31 mouse cellular contexts compared by ENCODE assay signal in genomic region chr10:120238241-120238640, GRCm38 (mm10).
"Had no signal": no experiment of that assay in that cellular context is flagged by ENCODE, and none has a peak within 500 bp of the region (broad histone marks: within the 10 kb centered on the region; RNA-seq: fewer than 3 reads in every experiment).

No protein-coding gene starts in this region.

- H3K9me3 ChIP-seq: limb, embryonic 12.5 days; limb, embryonic 13.5 days; limb, embryonic 15.5 days; liver, embryonic 12.5 days; liver, embryonic 13.5 days; liver, embryonic 15.5 days; lung, embryonic 15.5 days; megakaryocyte, embryonic 14.5 days; midbrain, embryonic 10.5 days; midbrain, embryonic 12.5 days; midbrain, embryonic 13.5 days; midbrain, embryonic 15.5 days; neural tube, embryonic 12.5 days had no signal

- DNase-seq: left cerebral cortex, postnatal 4 days; liver; liver, embryonic 13.5 days; liver, postnatal 0 days; lung, adult 18-20 months; lung, adult 2 months; lung, embryonic 14.5 days; lung, postnatal 10 days; lung, postnatal 14 days; lung, postnatal 36 days; lung, postnatal 4 days; midbrain, embryonic 14.5 days had no signal

- H3K4me3 ChIP-seq: limb, embryonic 12.5 days; limb, embryonic 13.5 days; limb, embryonic 15.5 days; liver, embryonic 12.5 days; liver, embryonic 13.5 days; liver, embryonic 15.5 days; lung, embryonic 15.5 days; megakaryocyte, embryonic 14.5 days; midbrain, embryonic 10.5 days; midbrain, embryonic 12.5 days; midbrain, embryonic 13.5 days; midbrain, embryonic 15.5 days; myocyte; neural tube, embryonic 12.5 days had no signal

- H3K4me2 ChIP-seq: limb, embryonic 15.5 days; liver, embryonic 11.5 days; liver, embryonic 12.5 days; liver, embryonic 13.5 days; liver, embryonic 15.5 days; lung, embryonic 14.5 days; lung, embryonic 15.5 days; midbrain, embryonic 11.5 days; midbrain, embryonic 12.5 days; midbrain, embryonic 13.5 days; midbrain, embryonic 15.5 days; neural tube, embryonic 12.5 days had no signal

- H3K9ac ChIP-seq: limb, embryonic 12.5 days; limb, embryonic 13.5 days; limb, embryonic 15.5 days; liver, embryonic 12.5 days; liver, embryonic 13.5 days; liver, embryonic 14.5 days; liver, embryonic 15.5 days; liver, postnatal 0 days; lung, embryonic 14.5 days; lung, embryonic 15.5 days; midbrain, embryonic 12.5 days; midbrain, embryonic 13.5 days; midbrain, embryonic 15.5 days; neural tube, embryonic 12.5 days had no signal

- H3K36me3 ChIP-seq: limb, embryonic 12.5 days; limb, embryonic 13.5 days; limb, embryonic 15.5 days; liver, embryonic 12.5 days; liver, embryonic 13.5 days; liver, embryonic 15.5 days; lung, embryonic 15.5 days; midbrain, embryonic 10.5 days; midbrain, embryonic 12.5 days; midbrain, embryonic 13.5 days; midbrain, embryonic 15.5 days; neural tube, embryonic 12.5 days had no signal

- H3K27me3 ChIP-seq: limb, embryonic 12.5 days; limb, embryonic 15.5 days; liver, embryonic 13.5 days; liver, embryonic 15.5 days; lung, embryonic 15.5 days; midbrain, embryonic 12.5 days; midbrain, embryonic 13.5 days; midbrain, embryonic 15.5 days; neural tube, embryonic 12.5 days had no signal

- H3K27ac ChIP-seq: limb, embryonic 13.5 days; limb, embryonic 15.5 days; liver, embryonic 12.5 days; liver, embryonic 13.5 days; liver, embryonic 14.5 days; liver, embryonic 15.5 days; lung, embryonic 15.5 days; macrophage; midbrain, embryonic 10.5 days; midbrain, embryonic 12.5 days; midbrain, embryonic 13.5 days; midbrain, embryonic 15.5 days; neural tube, embryonic 12.5 days had no signal

- H3K4me1 ChIP-seq: liver, embryonic 15.5 days; lung, embryonic 15.5 days; midbrain, embryonic 10.5 days; midbrain, embryonic 12.5 days; midbrain, embryonic 13.5 days; midbrain, embryonic 15.5 days had no signal

- ATAC-seq: liver, embryonic 12.5 days; liver, postnatal 0 days; lung, postnatal 0 days; midbrain, embryonic 13.5 days; midbrain, embryonic 15.5 days; midbrain, embryonic 16.5 days had no signal
